Mouse (Mus musculus) gonadal fat pad, adult 2 months (tissue): Measurements from ENCODE around the gene Aqp6. TPM values are rescaled to one million over a fixed set of nuclear protein-coding genes. Genes with fewer than 3 reads are reported as not detected.

ENCODE experiments used
- DNase-seq: peaks from one replicate; pipeline ENCODE4 v3.0.0-alpha.2; 2012; ENCODE audit warnings: low read depth
- polyA plus RNA-seq: library from polyadenylated mRNA; depleted of rRNA; stranded (reverse); fragments of >200 nt; gene quantifications from 2 replicates; pipeline ENCODE4 v1.2.3, GENCODE M21; 2012; rRNA removed

The Aqp6 gene
- polyA plus RNA-seq, 1 experiment = 6.4 TPM

DNA sequence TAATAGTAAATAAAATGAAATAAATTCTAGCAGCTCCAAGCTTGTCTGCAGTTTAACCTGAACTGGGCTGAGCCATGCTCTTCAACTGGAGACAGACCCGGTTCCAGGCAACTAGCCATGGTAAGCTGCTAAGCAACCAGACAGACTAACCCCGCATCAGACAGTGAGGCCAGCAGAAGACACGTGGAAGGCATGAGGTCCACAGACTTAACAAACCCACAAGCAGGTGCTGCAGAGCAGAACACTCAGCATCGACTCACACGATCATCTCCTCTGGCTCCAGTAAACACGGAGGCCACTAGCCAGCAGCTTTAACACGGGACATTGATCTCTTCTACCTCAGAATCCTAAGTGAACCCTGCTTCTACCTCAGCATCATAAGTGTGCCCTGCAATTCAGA, 43.6 kb downstream of the Aqp6 start:
- DNase-seq = no peak

GRCm38 (mm10) chr15:99648326-99648725, 47.1 kb downstream of the Aqp6 start:
- no peak for DNase-seq

- DNase-seq = no peak
These were observed 48.0 kb downstream of the Aqp6 start for GRCm38 (mm10) chr15:99649067-99649761.

- no peak for DNase-seq
These were observed 49.1 kb downstream of the Aqp6 start for GRCm38 (mm10) chr15:99650304-99650703.

GRCm38 (mm10) chr15:99651163-99651872, 50.1 kb downstream of the Aqp6 start, which contains the start of gene Racgap1:
Gene Racgap1 (minus strand): TSS chr15:99651656.
- peak; percentile 47 for DNase-seq

GRCm38 (mm10) chr15:99651984-99652872, 51.0 kb downstream of the Aqp6 start:
- DNase-seq = no peak

DNA sequence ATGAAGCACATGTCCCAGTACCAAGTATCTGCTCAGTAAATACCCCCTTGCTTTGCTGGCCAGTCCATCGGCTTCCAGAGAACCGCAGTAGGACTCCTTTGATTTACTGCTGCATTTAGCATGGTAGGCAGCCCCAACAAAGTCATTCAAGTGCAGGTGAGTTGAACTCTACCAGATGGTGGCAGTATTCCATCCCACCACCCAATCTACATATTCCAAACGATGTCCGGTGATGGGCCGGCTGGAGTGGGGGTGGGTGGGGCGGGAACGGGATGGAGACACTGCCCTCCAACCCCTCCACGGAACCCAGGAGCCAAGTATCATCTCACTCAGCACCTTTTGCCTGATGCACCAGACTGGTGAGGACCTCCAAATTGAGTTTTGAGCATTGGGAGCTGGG, 52.1 kb downstream of the Aqp6 start:
- DNase-seq = no peak

- DNase-seq = no peak
These were observed 52.7 kb downstream of the Aqp6 start for GRCm38 (mm10) chr15:99653876-99654275.

Other genes starting within 250 kb of the Aqp6 start
- gene Fmnl3, start 230.9 kb upstream of the Aqp6 start, polyA plus RNA-seq = 30.6 and 31.4 TPM in 2 replicates
- 812 and 823 TPM in 2 replicates for gene Tmbim6, start 208.5 kb upstream of the Aqp6 start, polyA plus RNA-seq
- 5.0 and 5.7 TPM in 2 replicates for gene Nckap5l, start 143.7 kb upstream of the Aqp6 start, polyA plus RNA-seq
- gene Bcdin3d, start 126.7 kb upstream of the Aqp6 start, polyA plus RNA-seq = 6.0 and 6.3 TPM in 2 replicates
- 19.4 and 23.8 TPM in 2 replicates for gene Faim2, start 73.2 kb upstream of the Aqp6 start, polyA plus RNA-seq
- gene Aqp2, start 22.3 kb upstream of the Aqp6 start, polyA plus RNA-seq = 2.4 and 4.4 TPM in 2 replicates
- gene Aqp5, start 10.6 kb upstream of the Aqp6 start, polyA plus RNA-seq = 3.3 and 4.2 TPM in 2 replicates
- gene Racgap1, start 50.3 kb downstream of the Aqp6 start, polyA plus RNA-seq = 4.6 and 5.6 TPM in 2 replicates
- 0.18 and 0.41 TPM in 2 replicates for gene Asic1, start 69.0 kb downstream of the Aqp6 start, polyA plus RNA-seq
- 22.5 and 23.2 TPM in 2 replicates for gene Smarcd1, start 100.7 kb downstream of the Aqp6 start, polyA plus RNA-seq
- gene Gm17349, start 104.1 kb downstream of the Aqp6 start, polyA plus RNA-seq = not detected in 2 replicates
- gene Gpd1, start 116.1 kb downstream of the Aqp6 start, polyA plus RNA-seq = 345 and 504 TPM in 2 replicates
- gene Cox14, start 124.2 kb downstream of the Aqp6 start, polyA plus RNA-seq = 226 and 319 TPM in 2 replicates
- 53.1 and 59.8 TPM in 2 replicates for gene Cers5, start 171.5 kb downstream of the Aqp6 start, polyA plus RNA-seq